Mouse (Mus musculus) heart, postnatal 0 days (tissue): ENCODE data around the gene Olfr10. TPM values are rescaled to one million over a fixed set of nuclear protein-coding genes. Genes with fewer than 3 reads are reported as not detected.

Experiments
- ATAC-seq: fragments of 200-750 bp; cut with Nextera tagmentation; 2 replicates; pipeline ENCODE4 v1.8.0; 2017; ENCODE audit warnings: low read depth, moderate number of reproducible peaks, moderate library complexity; ENCODE audit not compliant: insufficient read depth
- DNase-seq: peaks from one replicate; pipeline ENCODE4 v3.0.0-alpha.2; 2016; ENCODE audit warnings: low spot score
- H3K27ac ChIP-seq: fragments of 300-500 bp; sonication (generic); 2 replicates; pipeline ENCODE4 v1.5.1; 2014; ENCODE audit warnings: low read depth, mild to moderate bottlenecking
- H3K27me3 ChIP-seq: fragments of 300-500 bp; sonication (generic); 2 replicates; pipeline ENCODE4 v1.6.1; 2014; ENCODE audit warnings: low read length, mixed read lengths; ENCODE audit not compliant: control insufficient read depth, insufficient read depth
- H3K36me3 ChIP-seq: fragments of 300-500 bp; sonication (generic); replicated peaks from 2 replicates; pipeline ENCODE4 v1.6.1; 2014; ENCODE audit warnings: low read length, mixed read lengths; ENCODE audit not compliant: control insufficient read depth, insufficient read depth
- H3K4me1 ChIP-seq: fragments of 300-500 bp; sonication (generic); 2 replicates; pipeline ENCODE4 v1.6.1; 2014; ENCODE audit warnings: antibody characterized with exemption; ENCODE audit not compliant: control insufficient read depth, insufficient read depth
- H3K4me2 ChIP-seq: fragments of 300-500 bp; sonication (generic); 2 replicates; pipeline ENCODE4 v1.6.1; 2014; ENCODE audit warnings: low read depth, mild to moderate bottlenecking, low read length, moderate library complexity
- H3K4me3 ChIP-seq: fragments of 300-500 bp; sonication (generic); 2 replicates; pipeline ENCODE4 v1.5.1; 2014; ENCODE audit warnings: low read depth, low read length
- H3K9ac ChIP-seq: fragments of 300-500 bp; sonication (generic); replicated peaks from 2 replicates; pipeline ENCODE4 v1.6.1; 2014; ENCODE audit warnings: low read depth, low read length, mixed read lengths
- H3K9me3 ChIP-seq: fragments of 300-500 bp; sonication (generic); replicated peaks from 2 replicates; pipeline ENCODE4 v1.6.1; 2016; ENCODE audit warnings: low read length; ENCODE audit not compliant: control insufficient read depth
- CTCF ChIP-seq: IDR thresholded peaks from 2 replicates; pipeline ENCODE4 v1.5.1; 2016; ENCODE audit warnings: antibody characterized with exemption, control low read depth, low read depth
- EP300 ChIP-seq: IDR thresholded peaks from 2 replicates; pipeline ENCODE4 v1.6.1; 2016; ENCODE audit warnings: antibody characterized with exemption, low read depth
- WGBS: fragments of 180-500 bp; shearing (Covaris S2); extraction: QIAGEN DNeasy Blood & Tissue Kit; methylation state at CpG from one replicate; pipeline ENCODE4 v1.1.7; 2014; 5-methylcytosine and 5-hydroxymethylcytosine counted together
- polyA plus RNA-seq: library from polyadenylated mRNA; unstranded; fragments of >200 nt; fragmentation: Nextera tagmentation; extraction: Ambion mirVana; gene quantifications from 2 replicates; pipeline ENCODE4 v1.2.1, GENCODE M21; 2015
- total RNA-seq: library from RNA; depleted of rRNA; stranded (reverse); fragments of >200 nt; gene quantifications from 2 replicates; pipeline ENCODE4 v1.2.3, GENCODE M21; 2014; ENCODE audit warnings: low replicate concordance; rRNA removed

The Olfr10 gene
- total and polyA plus RNA-seq, 2 experiments from 2014 or later, result not detected

- Histone ChIP-seq H3K4me1 (no peaks in the 10 kb centered on the region), H3K9ac (no peak within 1 kb of the TSS), H3K36me3 (no peaks in the 10 kb centered on the region), H3K27ac (no peak within 1 kb of the TSS), H3K4me3 (no peak within 1 kb of the TSS), H3K27me3 (no peaks in the 10 kb centered on the region), H3K9me3 (no peaks in the 10 kb centered on the region), H3K4me2 (no peak within 1 kb of the TSS)
- WGBS, result 67% methylated on average over 2 of the region's 2 CpGs
- DNase-seq, result no peak
- ATAC-seq, result no peak
- TF ChIP-seq EP300 (no peak), CTCF (no peak)
These were observed 17.9 kb downstream of the Olfr10 start, which contains the start of gene Olfr1391 for GRCm38 (mm10) chr11:49322442-49322841. Olfr1391 (plus strand) TSS chr11:49322742.

GRCm38 (mm10) chr11:49326726-49327125 lies 22.2 kb downstream of the Olfr10 start:
- no peak overlapping the region for H3K27ac ChIP-seq
- H3K4me3 ChIP-seq, result no peak overlapping the region
- 71% methylated on average over 3 of the region's 3 CpGs for WGBS
- H3K9me3 ChIP-seq, result no peaks in the 10 kb centered on the region
- ATAC-seq (no peak), DNase-seq (no peak)
- no peaks in the 10 kb centered on the region for H3K27me3 ChIP-seq
- H3K4me2 ChIP-seq, result no peak overlapping the region
- H3K36me3 ChIP-seq, result no peaks in the 10 kb centered on the region
- H3K4me1 ChIP-seq, result no peaks in the 10 kb centered on the region
- no peak overlapping the region for H3K9ac ChIP-seq
- TF ChIP-seq EP300 (no peak), CTCF (no peak)

DNA sequence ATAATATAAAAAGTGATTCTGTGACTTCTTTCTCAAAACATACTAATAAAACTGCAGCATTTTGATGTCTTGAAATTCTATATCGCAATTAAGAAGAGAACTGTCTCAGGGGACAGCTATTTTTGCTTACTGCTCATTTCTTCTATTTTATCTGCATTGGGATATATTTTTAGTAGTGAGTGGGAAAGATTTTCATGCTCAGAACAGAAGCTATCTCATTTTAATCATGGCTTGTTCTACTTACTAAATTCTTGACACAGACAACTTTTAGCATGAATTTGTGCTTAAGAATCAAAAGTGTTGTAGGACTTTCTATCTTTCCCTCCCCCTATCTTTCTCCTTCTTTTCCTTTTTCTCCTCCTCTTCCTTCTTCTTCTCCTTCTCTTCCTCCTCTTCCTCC lies 25.1 kb downstream of the Olfr10 start:
- no peak for DNase-seq
- H3K4me3 ChIP-seq, result no peak overlapping the region
- H3K27ac ChIP-seq, result no peak overlapping the region
- no peak for ATAC-seq
- no peaks in the 10 kb centered on the region for H3K4me1 ChIP-seq
- WGBS, result 53% methylated on average over 1 of the region's 1 CpGs
- TF ChIP-seq EP300 (no peak), CTCF (no peak)
- H3K4me2 ChIP-seq, result no peak overlapping the region
- no peaks in the 10 kb centered on the region for H3K36me3 ChIP-seq
- no peaks in the 10 kb centered on the region for H3K27me3 ChIP-seq
- no peaks in the 10 kb centered on the region for H3K9me3 ChIP-seq
- no peak overlapping the region for H3K9ac ChIP-seq

GRCm38 (mm10) chr11:49334888-49335287 lies 30.3 kb downstream of the Olfr10 start, which contains the start of gene Olfr1390:
Olfr1390 (plus strand) TSS chr11:49335188.
- WGBS, result 52% methylated on average over 1 of the region's 1 CpGs
- TF ChIP-seq CTCF, result no peak
- TF ChIP-seq EP300, result no peak
- H3K4me3 ChIP-seq, result no peak within 1 kb of the TSS

DNA sequence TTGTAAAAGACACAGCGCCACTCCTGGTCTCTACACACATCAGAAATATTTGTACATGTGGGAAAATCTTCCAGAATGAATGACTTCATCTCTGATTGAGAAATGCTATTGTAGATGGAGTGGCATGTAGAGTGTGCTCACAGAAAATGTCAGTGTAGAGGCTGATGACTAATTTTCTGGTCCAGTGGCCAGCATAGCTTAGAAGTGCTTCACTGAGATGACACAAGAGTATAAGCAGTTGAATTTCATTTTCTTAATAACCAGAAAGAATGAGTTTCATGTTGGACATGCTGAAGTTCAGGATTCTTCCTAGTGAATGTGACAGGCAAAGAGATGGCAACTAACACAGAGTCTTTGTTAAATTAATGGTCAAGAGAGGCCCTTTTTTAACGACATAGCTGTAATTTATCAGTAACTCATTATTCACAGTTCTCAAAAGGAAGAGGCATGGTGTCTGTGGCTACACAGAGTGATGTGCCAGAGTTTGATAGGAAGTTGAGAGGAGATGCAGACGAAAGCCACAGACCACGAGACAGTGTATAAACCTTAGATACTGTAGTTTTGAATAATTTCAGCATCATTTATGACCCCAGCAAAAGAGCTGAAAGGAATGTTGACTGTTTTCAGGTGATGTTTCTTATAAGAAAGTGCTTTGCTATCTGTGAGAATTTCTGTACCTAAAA lies 32.8 kb downstream of the Olfr10 start:
- no peak overlapping the region for H3K27ac ChIP-seq
- H3K4me1 ChIP-seq, result no peaks in the 10 kb centered on the region
- no peak overlapping the region for H3K4me3 ChIP-seq
- H3K9ac ChIP-seq, result no peak overlapping the region
- TF ChIP-seq CTCF, result no peak
- TF ChIP-seq EP300, result no peak
- DNase-seq, result no peak
- H3K27me3 ChIP-seq, result no peaks in the 10 kb centered on the region
- WGBS, result 49% methylated on average over 4 of the region's 4 CpGs
- no peak overlapping the region for H3K4me2 ChIP-seq
- no peak for ATAC-seq
- no peaks in the 10 kb centered on the region for H3K9me3 ChIP-seq
- no peaks in the 10 kb centered on the region for H3K36me3 ChIP-seq

More at GRCm38 (mm10) chr11:49334888-49335287, 30.3 kb downstream of the Olfr10 start, which contains the start of gene Olfr1390:
- Histone ChIP-seq H3K27me3 (no peaks in the 10 kb centered on the region), H3K9ac (no peak within 1 kb of the TSS), H3K36me3 (no peaks in the 10 kb centered on the region), H3K27ac (no peak within 1 kb of the TSS), H3K4me1 (no peaks in the 10 kb centered on the region), H3K9me3 (no peaks in the 10 kb centered on the region), H3K4me2 (no peak within 1 kb of the TSS)
- no peak for DNase-seq
- ATAC-seq, result no peak

Other genes with a start within 250 kb of the Olfr10 start
- gene Tgtp2, start 240.5 kb upstream of the Olfr10 start, total RNA-seq, result 0.08 TPM in 1 of 2 replicates, not detected in the other
- gene Tgtp2, start 240.5 kb upstream of the Olfr10 start, polyA plus RNA-seq, result 0.36 and 0.54 TPM in 2 replicates
- 2.0 and 2.1 TPM in 2 replicates for gene Ifi47, start 228.2 kb upstream of the Olfr10 start, total RNA-seq
- gene Ifi47, start 228.2 kb upstream of the Olfr10 start, polyA plus RNA-seq, result 1.4 and 1.8 TPM in 2 replicates
- 20.3 TPM in 1 of 2 replicates, not detected in the other for gene Olfr1396, start 189.9 kb upstream of the Olfr10 start, total RNA-seq
- gene Olfr1396, start 189.9 kb upstream of the Olfr10 start, polyA plus RNA-seq, result 0.45 and 0.59 TPM in 2 replicates
- not detected in 2 replicates for gene Olfr1395, start 162.5 kb upstream of the Olfr10 start, total RNA-seq
- gene Olfr1395, start 162.5 kb upstream of the Olfr10 start, polyA plus RNA-seq, result not detected in 2 replicates
- not detected in 2 replicates for gene Olfr1394, start 150.4 kb upstream of the Olfr10 start, total RNA-seq
- gene Olfr1394, start 150.4 kb upstream of the Olfr10 start, polyA plus RNA-seq, result not detected in 2 replicates
- 14.5 and 33.4 TPM in 2 replicates for gene Btnl9, start 117.6 kb upstream of the Olfr10 start, total RNA-seq
- 11.2 and 12.2 TPM in 2 replicates for gene Btnl9, start 117.6 kb upstream of the Olfr10 start, polyA plus RNA-seq
- 7.4 and 22.9 TPM in 2 replicates for gene Zfp62, start 101.4 kb upstream of the Olfr10 start, total RNA-seq
- 19.0 and 20.4 TPM in 2 replicates for gene Zfp62, start 101.4 kb upstream of the Olfr10 start, polyA plus RNA-seq
- gene Mgat1, start 60.5 kb upstream of the Olfr10 start, total RNA-seq, result 115 and 163 TPM in 2 replicates
- 42.3 and 45.7 TPM in 2 replicates for gene Mgat1, start 60.5 kb upstream of the Olfr10 start, polyA plus RNA-seq
- not detected in 2 replicates for gene Olfr1393, start 26.4 kb upstream of the Olfr10 start, total RNA-seq
- gene Olfr1393, start 26.4 kb upstream of the Olfr10 start, polyA plus RNA-seq, result 0.19 and 0.30 TPM in 2 replicates
- not detected in 2 replicates for gene Olfr1392, start 19.5 kb upstream of the Olfr10 start, total RNA-seq
- gene Olfr1392, start 19.5 kb upstream of the Olfr10 start, polyA plus RNA-seq, result not detected in 2 replicates
- not detected in 2 replicates for gene Olfr1391, start 18.0 kb downstream of the Olfr10 start, total RNA-seq
- gene Olfr1391, start 18.0 kb downstream of the Olfr10 start, polyA plus RNA-seq, result not detected in 2 replicates
- gene Olfr1390, start 30.4 kb downstream of the Olfr10 start, total RNA-seq, result not detected in 2 replicates
- gene Olfr1390, start 30.4 kb downstream of the Olfr10 start, polyA plus RNA-seq, result not detected in 2 replicates
- not detected in 2 replicates for gene Olfr1389, start 118.3 kb downstream of the Olfr10 start, total RNA-seq
- gene Olfr1389, start 118.3 kb downstream of the Olfr10 start, polyA plus RNA-seq, result not detected in 2 replicates
- not detected in 2 replicates for gene Olfr1388, start 131.9 kb downstream of the Olfr10 start, total RNA-seq
- gene Olfr1388, start 131.9 kb downstream of the Olfr10 start, polyA plus RNA-seq, result not detected in 2 replicates
- not detected in 2 replicates for gene Olfr1387, start 150.6 kb downstream of the Olfr10 start, total RNA-seq
- not detected in 2 replicates for gene Olfr1387, start 150.6 kb downstream of the Olfr10 start, polyA plus RNA-seq
- gene Olfr1386, start 160.3 kb downstream of the Olfr10 start, total RNA-seq, result not detected in 2 replicates
- gene Olfr1386, start 160.3 kb downstream of the Olfr10 start, polyA plus RNA-seq, result not detected in 2 replicates
- not detected in 2 replicates for gene Olfr1385, start 184.3 kb downstream of the Olfr10 start, total RNA-seq
- gene Olfr1385, start 184.3 kb downstream of the Olfr10 start, polyA plus RNA-seq, result not detected in 2 replicates
- not detected in 2 replicates for gene Olfr1384, start 202.0 kb downstream of the Olfr10 start, total RNA-seq
- gene Olfr1384, start 202.0 kb downstream of the Olfr10 start, polyA plus RNA-seq, result not detected in 2 replicates
- not detected in 2 replicates for gene Olfr1383, start 214.9 kb downstream of the Olfr10 start, total RNA-seq
- not detected in 2 replicates for gene Olfr1383, start 214.9 kb downstream of the Olfr10 start, polyA plus RNA-seq
- not detected in 2 replicates for gene Olfr1382, start 223.5 kb downstream of the Olfr10 start, total RNA-seq
- gene Olfr1382, start 223.5 kb downstream of the Olfr10 start, polyA plus RNA-seq, result not detected in 2 replicates
- gene Olfr1381, start 238.7 kb downstream of the Olfr10 start, total RNA-seq, result not detected in 2 replicates
- not detected in 2 replicates for gene Olfr1381, start 238.7 kb downstream of the Olfr10 start, polyA plus RNA-seq